Mouse (Mus musculus): ENCODE results near the gene Peli2. TPM values are rescaled to one million over a fixed set of nuclear protein-coding genes. Genes with fewer than 3 reads are reported as not detected.

Gene Peli2
- polyA plus RNA-seq, 1 experiment = 8.8 TPM

GRCm38 (mm10) chr14:48130761-48131575 is 10.3 kb downstream of the Peli2 start:
- Histone ChIP-seq H3K27ac (ENCODE audit: control insufficient read depth, insufficient read depth, low read depth, low read length, poor library complexity) (peak overlapping the region; percentile 89), H3K4me1 (ENCODE audit: control insufficient read depth, insufficient read depth, low read length) (peaks cover 3% of the 10 kb centered on the region; the same call in 1 of the 2 replicates), H3K4me3 (replicated peaks; ENCODE audit: control insufficient read depth, low read depth, low read length) (no peak overlapping the region)
- WGBS = 23% methylated on average over 20 of the region's 20 CpGs
- TF ChIP-seq CTCF (IDR thresholded peaks at IDR 0.05; ENCODE audit: control insufficient read depth, insufficient read depth, low read length) = no peak
- TF ChIP-seq POLR2A (IDR thresholded peaks at IDR 0.05; ENCODE audit: borderline replicate concordance, control insufficient read depth, low read depth, low read length) = no peak

GRCm38 (mm10) chr14:48131576-48131922 is 10.9 kb downstream of the Peli2 start:
- H3K27ac ChIP-seq (ENCODE audit: control insufficient read depth, insufficient read depth, low read depth, low read length, poor library complexity) = peak overlapping the region; percentile 89
- 25% methylated on average over 4 of the region's 4 CpGs for WGBS
- no peak overlapping the region for H3K4me3 ChIP-seq (replicated peaks; ENCODE audit: control insufficient read depth, low read depth, low read length)
- no peak for TF ChIP-seq CTCF (IDR thresholded peaks at IDR 0.05; ENCODE audit: control insufficient read depth, insufficient read depth, low read length)
- TF ChIP-seq POLR2A (IDR thresholded peaks at IDR 0.05; ENCODE audit: borderline replicate concordance, control insufficient read depth, low read depth, low read length) = no peak
- H3K4me1 ChIP-seq (ENCODE audit: control insufficient read depth, insufficient read depth, low read length) = peaks cover 3% of the 10 kb centered on the region; the same call in 1 of the 2 replicates

- WGBS = 71% methylated on average over 3 of the region's 3 CpGs
- Histone ChIP-seq H3K4me1 (ENCODE audit: control insufficient read depth, insufficient read depth, low read length) (peaks cover 3% of the 10 kb centered on the region; the same call in 1 of the 2 replicates), H3K4me3 (replicated peaks; ENCODE audit: control insufficient read depth, low read depth, low read length) (no peak overlapping the region), H3K27ac (ENCODE audit: control insufficient read depth, insufficient read depth, low read depth, low read length, poor library complexity) (peak overlapping the region; percentile 89)
- TF ChIP-seq CTCF (IDR thresholded peaks at IDR 0.05; ENCODE audit: control insufficient read depth, insufficient read depth, low read length) = no peak
- no peak for TF ChIP-seq POLR2A (IDR thresholded peaks at IDR 0.05; ENCODE audit: borderline replicate concordance, control insufficient read depth, low read depth, low read length)
Measured at GRCm38 (mm10) chr14:48132241-48132640, 11.6 kb downstream of the Peli2 start.

GRCm38 (mm10) chr14:48132865-48133802 is 12.5 kb downstream of the Peli2 start:
- WGBS = 4% methylated on average over 21 of the region's 21 CpGs
- peaks cover 5% of the 10 kb centered on the region; the same call in 1 of the 2 replicates for H3K4me1 ChIP-seq (ENCODE audit: control insufficient read depth, insufficient read depth, low read length)
- H3K4me3 ChIP-seq (replicated peaks; ENCODE audit: control insufficient read depth, low read depth, low read length) = peak overlapping the region; percentile 18

GRCm38 (mm10) chr14:48134344-48134743 is 13.7 kb downstream of the Peli2 start:
- no peak overlapping the region for H3K4me3 ChIP-seq (replicated peaks; ENCODE audit: control insufficient read depth, low read depth, low read length)
- WGBS = 80% methylated on average over 7 of the region's 7 CpGs
- peaks cover 5% of the 10 kb centered on the region; the same call in 1 of the 2 replicates for H3K4me1 ChIP-seq (ENCODE audit: control insufficient read depth, insufficient read depth, low read length)
- no peak for TF ChIP-seq CTCF (IDR thresholded peaks at IDR 0.05; ENCODE audit: control insufficient read depth, insufficient read depth, low read length)
- no peak for TF ChIP-seq POLR2A (IDR thresholded peaks at IDR 0.05; ENCODE audit: borderline replicate concordance, control insufficient read depth, low read depth, low read length)
- H3K27ac ChIP-seq (ENCODE audit: control insufficient read depth, insufficient read depth, low read depth, low read length, poor library complexity) = no peak overlapping the region

More at GRCm38 (mm10) chr14:48132865-48133802, 12.5 kb downstream of the Peli2 start:
- H3K27ac ChIP-seq (ENCODE audit: control insufficient read depth, insufficient read depth, low read depth, low read length, poor library complexity) = no peak overlapping the region
- TF ChIP-seq POLR2A (IDR thresholded peaks at IDR 0.05; ENCODE audit: borderline replicate concordance, control insufficient read depth, low read depth, low read length) = no peak
- TF ChIP-seq CTCF (IDR thresholded peaks at IDR 0.05; ENCODE audit: control insufficient read depth, insufficient read depth, low read length) = no peak

GRCm38 (mm10) chr14:48135816-48136345 is 15.3 kb downstream of the Peli2 start:
- no peak overlapping the region for H3K4me3 ChIP-seq (replicated peaks; ENCODE audit: control insufficient read depth, low read depth, low read length)
- peaks cover 5% of the 10 kb centered on the region; the same call in 1 of the 2 replicates for H3K4me1 ChIP-seq (ENCODE audit: control insufficient read depth, insufficient read depth, low read length)
- no peak overlapping the region for H3K27ac ChIP-seq (ENCODE audit: control insufficient read depth, insufficient read depth, low read depth, low read length, poor library complexity)
- whole genome bisulfite sequencing = 76% methylated on average over 11 of the region's 11 CpGs
- no peak for TF ChIP-seq CTCF (IDR thresholded peaks at IDR 0.05; ENCODE audit: control insufficient read depth, insufficient read depth, low read length)
- no peak for TF ChIP-seq POLR2A (IDR thresholded peaks at IDR 0.05; ENCODE audit: borderline replicate concordance, control insufficient read depth, low read depth, low read length)

GRCm38 (mm10) chr14:48137731-48138130 is 17.1 kb downstream of the Peli2 start:
- no peak for TF ChIP-seq POLR2A (IDR thresholded peaks at IDR 0.05; ENCODE audit: borderline replicate concordance, control insufficient read depth, low read depth, low read length)
- TF ChIP-seq CTCF (IDR thresholded peaks at IDR 0.05; ENCODE audit: control insufficient read depth, insufficient read depth, low read length) = no peak

More at GRCm38 (mm10) chr14:48137731-48138130, 17.1 kb downstream of the Peli2 start:
- Histone ChIP-seq H3K27ac (ENCODE audit: control insufficient read depth, insufficient read depth, low read depth, low read length, poor library complexity) (no peak overlapping the region), H3K4me3 (replicated peaks; ENCODE audit: control insufficient read depth, low read depth, low read length) (no peak overlapping the region), H3K4me1 (ENCODE audit: control insufficient read depth, insufficient read depth, low read length) (peaks cover 2% of the 10 kb centered on the region; the same call in 1 of the 2 replicates)
- WGBS = 23% methylated on average over 8 of the region's 8 CpGs

Measured in bone marrow, adult 2 months (tissue).